Mouse (Mus musculus) heart, adult 2 months (tissue): Measurements from ENCODE around the gene Phactr2.

Experiments used
- CTCF ChIP-seq: fragments of 200-600 bp; IDR thresholded peaks from 2 replicates; pipeline ENCODE4 v1.8.1; 2022; ENCODE audit warnings: antibody characterized with exemption, mild to moderate bottlenecking, moderate library complexity
- EP300 ChIP-seq: fragments of 200-500 bp; IDR thresholded peaks from 2 replicates; pipeline ENCODE4 v1.6.1; 2011; ENCODE audit warnings: low read depth, low read length, control low read depth; ENCODE audit not compliant: insufficient read depth

GRCm38 (mm10) chr10:13201741-13202293 lies 272.4 kb downstream of the Phactr2 start:
- TF ChIP-seq CTCF (no peak), EP300 (no peak)
